Mouse (Mus musculus) heart, embryonic 10.5 days (tissue): ENCODE measurements around the gene Anxa1. TPM values are rescaled to one million over a fixed set of nuclear protein-coding genes. Genes with fewer than 3 reads are reported as not detected.

Source experiments
- DNase-seq: peaks from one replicate; pipeline ENCODE4 v3.0.0-alpha.2; 2017; ENCODE audit warnings: low spot score
- H3K27ac ChIP-seq: fragments of 300-500 bp; sonication (generic); 2 replicates; pipeline ENCODE4 v1.5.1; 2016; ENCODE audit warnings: mild to moderate bottlenecking
- H3K27me3 ChIP-seq: fragments of 300-500 bp; sonication (generic); 2 replicates; pipeline ENCODE4 v1.6.1; 2016; ENCODE audit warnings: mild to moderate bottlenecking; ENCODE audit not compliant: poor library complexity, insufficient read depth, severe bottlenecking
- H3K36me3 ChIP-seq: fragments of 300-500 bp; sonication (generic); 2 replicates; pipeline ENCODE4 v1.6.1; 2016; ENCODE audit warnings: mild to moderate bottlenecking, moderate library complexity
- H3K4me1 ChIP-seq: fragments of 300-500 bp; sonication (generic); 2 replicates; pipeline ENCODE4 v1.6.1; 2016; ENCODE audit warnings: mild to moderate bottlenecking
- H3K4me3 ChIP-seq: fragments of 300-500 bp; sonication (generic); 2 replicates; pipeline ENCODE4 v1.5.1; 2016; ENCODE audit warnings: mild to moderate bottlenecking, moderate library complexity
- H3K9me3 ChIP-seq: fragments of 300-500 bp; sonication (generic); 2 replicates; pipeline ENCODE4 v1.6.1; 2016; ENCODE audit warnings: mild to moderate bottlenecking, moderate library complexity
- WGBS: fragments of 180-500 bp; shearing (Covaris S2); methylation state at CpG from one replicate; pipeline ENCODE4 v1.1.7; 2016; 5-methylcytosine and 5-hydroxymethylcytosine counted together
- polyA plus RNA-seq: library from polyadenylated mRNA; unstranded; fragments of >200 nt; fragmentation: Nextera tagmentation; extraction: Ambion mirVana; gene quantifications from 2 replicates; pipeline ENCODE4 v1.2.1, GENCODE M21; 2016

The Anxa1 gene
- polyA plus RNA-seq, 1 experiment from 2014 or later, result 7.1 TPM

DNA sequence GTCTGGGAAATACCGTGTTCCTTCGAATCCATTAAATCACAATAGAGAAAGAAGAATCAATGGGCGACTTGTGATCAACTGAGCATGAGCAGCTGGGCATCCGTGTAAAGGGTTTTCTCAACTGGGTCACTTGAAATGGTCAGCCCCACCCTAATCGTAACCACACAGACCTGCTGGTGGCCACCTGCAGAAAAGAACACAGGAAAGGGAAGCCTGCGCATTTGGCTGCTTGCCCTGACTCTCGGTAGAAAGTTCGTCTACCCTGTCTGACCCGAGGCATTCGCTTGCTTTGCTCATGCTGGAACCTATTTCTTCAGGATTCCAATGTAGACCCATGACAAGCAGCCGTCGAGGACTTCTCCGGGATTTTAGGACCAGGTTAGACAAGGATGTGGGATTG is 25.8 kb downstream of the Anxa1 start:
- Histone ChIP-seq H3K4me1 (no peaks in the 10 kb centered on the region), H3K27ac (no peak overlapping the region), H3K36me3 (no peaks in the 10 kb centered on the region), H3K27me3 (no peaks in the 10 kb centered on the region), H3K9me3 (no peaks in the 10 kb centered on the region), H3K4me3 (no peak overlapping the region)
- no peak for DNase-seq
- WGBS, result 91% methylated on average over 13 of the region's 13 CpGs

DNA sequence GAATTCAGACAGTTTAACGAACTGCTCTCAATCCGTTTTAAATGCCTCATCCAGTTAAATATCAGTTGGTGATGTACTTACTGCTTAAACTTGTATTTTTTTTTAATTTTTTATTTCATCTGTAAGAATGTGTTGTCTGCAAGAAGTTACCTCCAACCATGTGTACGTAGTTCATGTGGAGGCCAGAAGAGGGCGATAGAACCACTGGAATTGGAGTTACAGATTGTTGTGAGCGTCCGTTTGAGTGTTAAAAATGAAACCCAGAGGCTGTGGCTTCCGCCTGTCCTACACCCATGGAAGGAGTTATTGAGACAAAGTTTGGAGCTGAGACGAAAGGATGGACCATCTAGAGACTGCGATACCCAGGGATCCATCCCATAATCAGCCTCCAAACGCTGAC is 27.5 kb downstream of the Anxa1 start:
- no peaks in the 10 kb centered on the region for H3K27me3 ChIP-seq
- no peak overlapping the region for H3K4me3 ChIP-seq
- no peak overlapping the region for H3K27ac ChIP-seq
- no peaks in the 10 kb centered on the region for H3K4me1 ChIP-seq
- H3K36me3 ChIP-seq, result no peaks in the 10 kb centered on the region
- 65% methylated on average over 10 of the region's 10 CpGs for WGBS
- DNase-seq, result no peak
- no peaks in the 10 kb centered on the region for H3K9me3 ChIP-seq

GRCm38 (mm10) chr19:20361917-20362577 is 28.7 kb downstream of the Anxa1 start:
- 47% methylated on average over 2 of the region's 2 CpGs for WGBS
- Histone ChIP-seq H3K4me3 (no peak overlapping the region), H3K36me3 (no peaks in the 10 kb centered on the region), H3K27ac (no peak overlapping the region), H3K27me3 (no peaks in the 10 kb centered on the region), H3K4me1 (no peaks in the 10 kb centered on the region), H3K9me3 (no peaks in the 10 kb centered on the region)
- DNase-seq, result no peak

GRCm38 (mm10) chr19:20358679-20359078 is 32.1 kb downstream of the Anxa1 start:
- H3K4me1 ChIP-seq, result no peaks in the 10 kb centered on the region
- H3K9me3 ChIP-seq, result no peaks in the 10 kb centered on the region
- H3K36me3 ChIP-seq, result no peaks in the 10 kb centered on the region
- no peak overlapping the region for H3K4me3 ChIP-seq
- no peak for DNase-seq
- no peak overlapping the region for H3K27ac ChIP-seq
- 71% methylated on average over 5 of the region's 5 CpGs for WGBS
- H3K27me3 ChIP-seq, result no peaks in the 10 kb centered on the region

GRCm38 (mm10) chr19:20345317-20345917 is 45.3 kb downstream of the Anxa1 start:
- no peaks in the 10 kb centered on the region for H3K4me1 ChIP-seq

GRCm38 (mm10) chr19:20344511-20345316 is 46.0 kb downstream of the Anxa1 start:
- H3K4me3 ChIP-seq, result no peak overlapping the region
- no peaks in the 10 kb centered on the region for H3K36me3 ChIP-seq
- H3K9me3 ChIP-seq, result no peaks in the 10 kb centered on the region
- no peak overlapping the region for H3K27ac ChIP-seq
- no peaks in the 10 kb centered on the region for H3K4me1 ChIP-seq
- no peaks in the 10 kb centered on the region for H3K27me3 ChIP-seq
- DNase-seq, result no peak
- 55% methylated on average over 11 of the region's 11 CpGs for WGBS

More at GRCm38 (mm10) chr19:20345317-20345917, 45.3 kb downstream of the Anxa1 start:
- H3K9me3 ChIP-seq, result no peaks in the 10 kb centered on the region
- no peak overlapping the region for H3K27ac ChIP-seq
- no peaks in the 10 kb centered on the region for H3K27me3 ChIP-seq
- 11% methylated on average over 8 of the region's 8 CpGs for WGBS
- H3K36me3 ChIP-seq, result no peaks in the 10 kb centered on the region
- H3K4me3 ChIP-seq, result no peak overlapping the region
- DNase-seq, result no peak

DNA sequence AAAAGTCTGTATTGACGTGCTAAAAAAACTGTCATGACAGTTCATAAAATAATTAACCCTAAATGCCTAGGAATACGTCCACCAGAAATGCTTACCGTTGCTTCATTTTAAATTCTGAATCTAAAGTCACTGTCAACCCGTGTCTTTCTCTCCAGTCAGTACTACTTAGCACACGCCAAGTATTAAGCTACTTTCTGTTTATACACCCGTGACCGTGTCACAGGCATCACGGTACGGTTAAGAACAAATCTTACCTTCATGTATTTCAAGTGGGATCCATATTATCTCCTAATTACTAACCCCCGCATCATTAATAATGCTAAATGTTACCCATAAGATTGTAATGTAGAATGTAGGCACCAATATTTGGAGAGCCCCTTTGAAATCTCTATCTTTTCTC is 46.7 kb downstream of the Anxa1 start:
- Histone ChIP-seq H3K4me3 (no peak overlapping the region), H3K9me3 (no peaks in the 10 kb centered on the region), H3K27ac (no peak overlapping the region), H3K4me1 (no peaks in the 10 kb centered on the region), H3K27me3 (no peaks in the 10 kb centered on the region), H3K36me3 (no peaks in the 10 kb centered on the region)
- DNase-seq, result no peak
- WGBS, result 81% methylated on average over 10 of the region's 10 CpGs

Other genes starting within 250 kb of the Anxa1 start
- gene Aldh1a1, start 101.8 kb upstream of the Anxa1 start, polyA plus RNA-seq, result 9.7 and 10.4 TPM in 2 replicates